Mouse (Mus musculus) thymus, postnatal 25 days (tissue): Measurements from ENCODE around the gene Tarm1.

ENCODE experiments used
- DNase-seq: peaks from one replicate; pipeline ENCODE4 v3.0.0; 2022

Tarm1 gene

DNA sequence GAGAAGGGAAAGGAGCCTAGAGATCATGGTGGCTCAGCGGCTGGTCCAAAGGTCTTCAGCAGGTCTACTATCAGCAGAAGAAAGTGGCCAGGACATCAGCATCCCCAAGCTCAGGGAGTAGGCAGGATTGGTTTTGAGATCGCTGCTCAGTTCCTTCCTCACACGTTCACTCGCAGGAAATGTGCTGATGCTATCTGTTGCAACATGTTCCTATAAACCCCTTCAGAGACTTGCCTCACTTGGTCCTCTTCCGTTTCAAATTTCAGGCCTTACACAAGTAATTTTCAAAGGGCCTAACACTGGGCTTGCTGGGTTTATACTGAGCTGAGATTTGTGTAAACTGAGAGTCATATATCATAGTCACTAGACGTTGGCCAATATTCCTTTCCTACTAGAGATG lies at the start of gene Tarm1:
Tarm1 (minus strand) TSS at position 186 of the 400 bp plus-strand sequence.
- no peak for DNase-seq

DNA sequence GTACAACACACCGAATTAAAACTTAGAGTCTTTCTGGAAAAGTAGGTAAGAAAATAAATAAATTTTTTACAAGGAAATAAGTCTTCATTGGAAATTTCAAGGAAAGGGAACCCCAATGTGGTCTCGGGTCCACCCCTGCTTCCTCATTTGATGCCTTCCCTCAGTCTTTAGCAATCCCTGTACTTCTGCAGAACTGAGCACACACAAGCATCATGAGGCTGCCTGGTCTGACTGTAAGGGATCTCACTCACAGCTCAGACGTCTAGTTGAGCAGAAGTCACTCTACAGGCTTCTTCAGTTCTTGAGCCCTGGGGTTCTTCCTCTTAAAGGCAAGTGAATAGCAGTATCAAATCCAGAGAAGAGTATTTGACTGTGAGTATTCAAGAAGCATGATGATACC lies 3.5 kb upstream of the Tarm1 start:
- no peak for DNase-seq

DNA sequence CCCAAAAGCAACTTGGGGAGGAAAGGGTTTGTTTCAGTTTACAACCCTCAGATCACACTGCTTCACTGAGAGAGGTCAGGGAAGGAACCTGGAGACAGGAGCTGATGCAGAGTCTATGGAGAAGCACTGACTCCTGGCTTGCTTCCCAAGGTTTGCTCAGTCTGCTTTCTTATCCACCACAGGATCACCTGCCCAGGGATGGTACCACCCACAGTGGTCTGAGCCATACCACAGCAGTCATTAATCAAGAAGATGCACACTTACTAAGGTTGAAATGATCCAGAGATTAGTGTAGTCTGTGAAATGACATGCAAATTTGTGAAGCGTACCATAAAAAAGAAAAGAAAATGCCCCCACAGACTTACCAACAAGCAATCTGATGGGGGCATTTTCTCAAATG lies 2.0 kb downstream of the Tarm1 start:
- no peak for DNase-seq

DNA sequence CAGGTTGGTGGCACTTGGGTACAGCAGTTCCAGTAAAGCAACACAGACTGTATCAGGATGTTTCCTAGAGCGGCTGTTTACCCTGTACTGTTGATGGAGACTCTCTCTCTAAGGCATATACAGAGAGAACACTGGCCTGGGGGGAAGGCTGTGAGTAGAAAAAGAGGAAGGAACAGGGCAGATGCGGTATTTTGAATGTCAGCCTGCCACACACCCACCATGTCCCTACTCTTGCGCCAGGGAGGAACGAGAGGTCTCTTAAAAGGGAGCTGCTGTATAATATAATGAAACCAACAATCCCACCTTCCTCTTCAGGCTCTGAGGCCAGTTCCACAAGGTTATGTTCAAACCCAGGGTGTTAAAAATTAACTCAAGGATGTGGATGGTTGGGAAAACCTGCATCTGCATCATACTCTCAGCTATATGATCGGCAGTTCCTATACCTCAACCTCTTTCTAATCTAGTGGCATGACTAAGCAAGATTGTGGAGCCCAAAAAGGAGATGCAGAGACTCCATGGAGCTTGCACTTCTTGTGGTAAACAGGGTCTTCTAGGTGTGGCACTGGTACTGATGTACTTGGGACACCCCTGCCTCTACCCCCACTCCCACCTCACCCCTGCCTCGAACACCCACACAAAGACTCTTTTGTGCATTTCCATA lies 20.3 kb downstream of the Tarm1 start:
- no peak for DNase-seq

DNA sequence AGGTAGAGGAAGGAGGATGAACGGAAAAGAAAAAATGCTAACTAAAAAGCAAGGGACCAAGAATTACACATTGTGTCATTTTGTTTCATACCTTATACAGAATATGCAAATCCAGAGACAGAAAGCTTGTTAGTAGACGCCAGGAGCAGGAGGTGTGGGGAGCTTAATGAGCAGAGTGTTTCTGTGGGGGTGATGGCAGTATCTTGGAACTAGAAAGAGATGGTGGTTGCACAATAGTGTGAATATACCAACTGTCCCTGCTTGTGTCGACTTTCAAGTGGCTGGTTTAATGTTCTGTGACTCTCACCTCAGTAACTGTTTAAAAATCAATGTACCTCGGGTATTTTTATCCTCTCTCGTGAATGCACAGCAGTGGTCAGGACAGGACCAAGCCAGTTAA lies 25.7 kb downstream of the Tarm1 start:
- DNase-seq: no peak

DNA sequence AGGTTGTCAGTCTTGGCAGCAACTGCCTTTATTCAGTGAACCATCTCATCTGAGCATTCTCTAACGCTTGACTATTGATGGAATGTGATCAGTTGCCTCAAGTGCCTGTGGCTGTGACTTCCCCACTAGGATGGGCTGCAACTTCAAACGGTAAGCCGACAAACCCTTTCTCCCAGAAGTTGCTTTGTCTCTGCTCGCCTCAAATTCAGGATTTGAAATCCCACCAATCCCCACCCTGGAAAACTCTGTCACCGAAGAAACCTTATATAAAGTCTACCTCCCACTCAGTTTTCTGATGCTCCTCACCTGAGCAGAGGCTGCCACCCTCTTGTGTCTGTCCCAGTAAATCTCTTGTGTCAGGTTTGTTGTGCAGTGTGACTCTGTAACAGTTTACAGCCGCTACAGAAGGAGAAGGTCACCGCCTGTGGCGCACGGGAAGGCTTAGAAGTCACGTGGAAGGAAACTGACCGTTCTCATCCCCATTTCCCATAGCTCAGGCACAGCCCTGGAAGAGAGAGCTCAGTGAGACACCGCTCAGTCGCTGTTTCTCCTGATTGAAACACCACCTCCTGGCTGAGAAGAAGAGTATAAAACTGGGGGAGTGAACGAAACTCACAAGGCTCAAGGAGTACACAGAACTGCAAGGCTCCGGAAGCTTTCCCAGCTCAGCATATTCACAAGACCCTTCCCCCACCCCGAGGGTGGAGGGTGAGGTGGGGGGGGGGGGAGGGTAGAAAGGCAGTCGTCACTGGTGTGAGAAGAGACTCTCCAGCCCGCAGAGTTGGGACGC lies 27.9 kb downstream of the Tarm1 start:
- no peak for DNase-seq

DNA sequence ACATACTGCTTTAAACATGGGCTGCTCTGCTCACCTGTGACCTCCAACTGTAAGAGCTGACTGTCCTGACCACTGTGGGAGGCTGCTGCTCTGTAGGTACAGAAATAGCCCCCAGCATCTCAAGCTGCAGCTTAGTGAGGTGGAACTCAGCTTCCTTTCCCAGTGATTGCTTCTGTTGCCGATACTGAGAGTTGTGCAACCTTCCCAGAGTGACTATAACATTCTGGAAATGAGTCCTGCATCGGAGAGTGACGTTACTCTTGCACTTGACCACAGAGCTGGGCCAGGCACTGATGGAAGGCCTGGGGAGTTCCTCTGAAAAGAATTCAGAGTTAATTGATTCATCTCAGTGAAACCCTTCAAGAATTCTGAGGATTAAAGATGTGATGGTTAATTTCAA lies 29.6 kb downstream of the Tarm1 start:
- no peak for DNase-seq

DNA sequence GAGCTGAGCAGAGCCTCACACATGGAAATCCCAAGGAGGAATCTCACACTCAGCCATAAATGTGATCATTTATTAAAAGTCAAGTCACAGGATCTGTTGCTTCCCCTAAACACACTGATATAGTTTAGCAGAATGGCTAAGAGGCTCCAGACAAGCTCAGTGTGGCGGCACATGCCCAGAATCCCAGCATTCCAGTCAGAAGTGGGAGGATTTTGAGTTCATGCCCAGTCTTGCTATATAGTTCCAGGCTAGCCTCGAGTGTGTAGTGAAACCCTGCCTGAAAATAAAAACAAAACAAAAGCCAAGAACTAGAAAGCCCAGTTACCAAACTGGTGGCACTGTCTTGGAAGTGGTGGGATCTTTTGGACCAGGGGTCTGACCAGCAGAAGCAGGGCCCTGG lies 33.8 kb downstream of the Tarm1 start:
- DNase-seq: no peak

DNA sequence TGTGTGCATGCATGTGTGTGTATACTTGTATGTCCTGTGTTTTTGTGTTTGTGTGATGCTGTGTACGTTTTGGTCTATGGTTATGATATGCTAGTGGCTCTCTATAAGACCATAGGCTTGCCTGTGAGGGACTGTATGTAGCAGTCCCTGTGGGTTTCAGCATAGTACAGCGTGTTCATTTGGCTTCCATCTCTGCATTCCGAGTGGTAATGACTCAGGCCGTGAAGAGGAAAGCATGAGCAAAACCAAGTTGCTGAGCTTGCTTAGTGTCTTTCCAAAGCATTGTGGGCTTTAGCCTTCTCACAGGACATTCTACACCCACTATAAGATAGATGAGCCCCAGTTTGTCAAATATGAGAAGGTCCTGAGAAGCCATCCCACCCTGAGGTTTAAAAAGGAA lies 39.1 kb downstream of the Tarm1 start:
- no peak for DNase-seq

DNA sequence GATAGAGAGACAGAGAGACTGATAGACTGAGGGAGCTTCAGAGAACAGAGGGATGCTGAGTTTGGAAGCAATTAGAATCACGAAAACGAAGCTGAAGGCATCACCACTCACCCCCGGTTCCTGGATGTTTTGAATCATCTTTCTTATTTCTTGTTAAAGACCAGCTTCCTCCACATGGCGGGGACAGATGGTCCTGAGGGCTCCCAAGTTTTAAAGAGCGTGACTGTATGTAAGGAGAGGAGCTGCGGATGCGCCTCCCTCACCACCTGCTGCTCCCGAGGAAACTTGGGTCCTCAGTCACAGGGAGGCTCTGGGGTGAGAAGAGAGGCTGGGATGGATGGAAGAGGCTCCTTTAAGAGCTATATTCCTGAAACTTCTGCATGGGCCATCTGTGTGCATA lies 42.2 kb downstream of the Tarm1 start:
- DNase-seq: no peak

DNA sequence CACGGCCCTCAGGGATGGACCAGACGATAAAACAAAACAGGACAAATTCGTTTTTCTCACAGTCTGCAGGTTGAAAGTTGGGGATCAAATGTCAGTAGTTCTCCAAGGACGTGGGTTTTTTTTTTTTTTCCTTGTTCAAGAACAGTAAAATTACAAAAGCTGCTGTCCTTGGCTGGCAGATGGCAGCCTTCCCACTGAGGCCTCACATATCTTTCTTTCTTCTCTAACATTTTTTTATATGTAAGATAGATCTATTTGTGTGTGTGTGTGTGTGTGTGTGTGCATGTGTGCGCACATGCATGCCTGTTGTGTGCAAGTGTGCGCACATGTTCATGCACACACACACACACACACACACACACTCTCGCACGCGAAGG lies 44.6 kb downstream of the Tarm1 start:
- no peak for DNase-seq

DNA sequence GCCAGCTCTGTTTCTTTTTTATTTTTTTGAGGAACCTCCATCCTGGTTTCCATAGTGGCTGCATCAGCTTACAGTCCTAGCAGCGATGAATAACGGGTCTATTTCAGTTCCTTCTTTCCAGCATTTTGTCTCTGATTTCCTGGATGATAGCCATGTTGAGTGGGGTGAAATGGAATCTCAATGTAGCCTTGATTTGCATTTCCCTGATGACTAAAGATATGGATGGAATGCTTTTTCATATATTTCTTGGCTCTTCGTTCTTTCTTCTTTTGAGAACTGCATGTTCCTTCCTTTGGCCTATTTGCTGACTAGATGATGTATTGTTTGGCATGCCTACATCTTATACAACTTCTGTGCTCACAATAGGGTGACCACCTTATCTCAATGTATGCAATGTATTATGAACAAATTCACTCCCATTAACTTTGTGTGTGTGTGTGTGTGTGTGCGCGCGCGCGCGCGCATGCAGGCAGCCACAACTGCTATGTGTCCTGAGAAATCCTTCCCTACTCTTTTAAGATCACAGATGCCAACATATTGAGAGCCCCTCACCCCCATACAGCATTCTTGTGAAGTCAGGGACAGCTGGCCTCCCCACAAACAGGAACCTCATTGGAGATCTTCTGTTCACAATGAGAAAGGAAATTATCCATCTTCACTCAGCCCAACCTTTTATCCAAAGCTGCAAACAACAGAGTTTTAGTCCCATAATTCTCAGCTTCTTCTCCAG lies 45.1 kb downstream of the Tarm1 start:
- DNase-seq: no peak

DNA sequence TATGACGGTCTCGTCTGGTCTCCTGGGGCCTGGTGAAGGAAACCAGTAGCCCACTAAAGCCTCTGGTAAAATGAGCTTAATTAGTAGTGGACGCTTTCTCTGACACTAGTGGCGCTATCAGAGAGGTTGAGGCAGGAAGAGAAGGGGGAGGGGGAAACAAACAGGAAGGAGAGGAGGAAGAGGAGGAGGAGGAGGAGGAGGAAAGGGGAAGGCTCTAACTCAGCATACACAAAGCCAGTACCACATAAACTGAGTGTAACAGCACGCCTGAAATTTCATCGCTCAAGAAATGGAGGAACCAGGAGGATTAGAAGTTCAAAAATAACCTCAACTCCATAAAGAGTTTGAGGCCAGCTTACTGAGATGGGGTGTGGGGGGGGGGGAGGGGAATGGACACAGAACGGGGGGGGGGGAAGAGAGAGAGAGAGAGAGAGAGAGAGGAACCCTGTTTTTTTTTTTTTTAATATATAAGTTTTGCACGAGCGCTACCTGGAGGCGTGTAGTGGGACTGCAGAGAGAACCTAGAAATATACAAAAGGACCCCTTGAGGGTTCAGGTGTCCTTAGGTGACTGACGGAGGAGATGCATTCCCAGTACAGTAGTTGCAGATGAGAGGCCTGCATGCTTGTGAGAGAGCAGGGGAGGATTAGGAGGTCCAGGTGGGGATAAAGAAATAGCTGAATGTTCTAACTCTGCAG lies 48.8 kb downstream of the Tarm1 start:
- no peak for DNase-seq

DNA sequence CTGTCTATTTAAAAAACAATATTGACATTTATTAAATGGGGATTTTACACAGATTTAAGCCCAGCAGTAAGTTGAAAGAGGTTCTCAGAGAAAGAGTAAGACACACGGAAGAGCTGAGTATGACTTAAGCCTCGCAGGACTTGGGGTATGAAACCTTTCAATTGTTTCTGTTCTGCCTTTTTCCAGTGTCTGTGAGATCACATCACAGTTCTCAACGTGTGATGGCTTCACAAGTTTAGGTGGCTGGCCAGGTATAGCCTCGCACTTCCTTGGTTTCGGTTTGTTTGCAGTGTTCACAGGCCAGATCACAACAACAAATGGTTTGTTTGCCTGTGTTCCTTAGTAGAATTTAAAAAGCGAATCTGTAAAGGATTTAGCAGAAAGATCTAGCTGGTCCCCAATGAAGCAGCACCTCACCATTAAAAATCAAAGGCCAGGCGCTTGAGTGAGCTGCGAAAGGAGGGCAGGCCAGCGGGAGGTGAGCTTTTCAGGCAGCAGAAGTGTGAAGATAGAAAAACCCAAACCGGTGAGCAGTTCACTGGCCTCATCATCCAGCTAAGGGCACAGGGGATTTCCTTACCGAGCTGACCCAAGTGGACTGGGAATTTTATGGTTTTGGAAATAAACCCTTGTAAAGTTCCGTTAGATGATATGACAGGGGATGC lies 49.5 kb downstream of the Tarm1 start:
- no peak for DNase-seq

DNA sequence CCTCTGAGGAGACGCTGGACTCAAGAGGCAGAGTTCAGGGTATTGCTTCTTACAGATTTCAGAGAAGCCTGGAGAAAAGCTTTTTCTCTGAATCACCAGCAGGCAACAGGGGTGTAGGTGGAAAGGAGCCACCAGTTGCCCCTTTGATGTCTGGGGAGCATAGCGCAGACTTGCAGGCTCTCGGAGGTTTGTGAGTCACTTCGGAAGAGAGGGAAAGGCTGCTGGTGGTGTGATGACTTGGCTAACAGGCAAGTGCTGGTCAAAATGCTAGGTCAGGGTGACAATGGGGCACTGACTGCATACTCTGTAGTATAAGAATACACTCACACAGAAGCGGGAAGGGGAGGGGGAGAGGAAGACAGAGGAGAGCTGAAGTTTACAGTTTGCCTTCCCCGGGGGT lies 51.3 kb downstream of the Tarm1 start:
- no peak for DNase-seq

DNA sequence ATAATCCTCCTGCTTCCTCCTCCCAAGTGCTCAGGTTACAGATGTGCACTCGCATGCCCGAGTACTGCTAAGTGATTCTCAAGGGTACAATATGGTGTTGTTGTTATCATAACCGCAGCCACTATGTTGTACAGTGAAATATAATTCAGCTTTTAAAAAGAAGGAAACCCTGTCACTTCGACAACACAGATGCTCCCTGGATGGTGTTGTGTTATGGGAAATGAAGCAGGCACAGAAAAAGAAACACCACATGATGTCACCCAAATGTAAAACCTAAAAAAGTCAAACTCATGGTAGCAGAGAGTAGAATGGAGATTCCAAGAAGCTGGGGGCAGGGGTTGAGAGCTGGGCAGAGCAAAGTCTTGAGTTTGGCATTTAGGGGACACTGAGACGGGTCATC lies 51.8 kb downstream of the Tarm1 start:
- DNase-seq: no peak

DNA sequence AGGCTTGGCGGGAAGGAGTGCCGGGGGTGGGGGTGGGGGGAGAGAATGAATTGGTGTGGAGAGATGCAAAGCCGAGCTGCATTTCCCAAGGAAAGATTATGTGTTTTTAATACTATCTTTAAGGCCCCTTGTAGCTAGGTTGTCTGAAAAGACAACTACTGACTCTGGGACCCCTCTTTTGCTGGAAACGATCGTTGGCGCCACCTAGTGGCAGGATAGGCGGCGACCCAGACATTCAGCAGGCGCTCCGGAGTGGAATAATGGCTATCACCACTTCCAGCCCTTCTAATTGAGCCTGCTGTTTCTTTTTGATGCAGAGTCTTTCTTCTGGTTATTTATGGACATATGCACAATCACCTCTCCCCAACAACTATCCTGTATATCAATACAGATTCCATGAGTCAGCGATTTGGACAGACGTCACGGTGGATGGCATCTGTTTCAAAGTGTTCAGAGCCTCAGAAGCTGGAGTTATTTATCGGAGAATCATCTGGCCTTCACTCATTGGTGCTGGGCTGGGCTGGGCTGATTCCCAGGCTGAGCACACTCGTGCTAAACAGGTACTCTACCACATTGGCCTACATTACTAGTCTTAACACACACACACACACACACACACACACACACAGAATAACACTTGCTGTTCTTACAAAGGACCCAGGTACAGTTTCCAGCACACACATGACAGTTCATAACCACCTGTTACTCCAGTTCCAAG lies 53.5 kb downstream of the Tarm1 start:
- DNase-seq: peak; percentile 73

DNA sequence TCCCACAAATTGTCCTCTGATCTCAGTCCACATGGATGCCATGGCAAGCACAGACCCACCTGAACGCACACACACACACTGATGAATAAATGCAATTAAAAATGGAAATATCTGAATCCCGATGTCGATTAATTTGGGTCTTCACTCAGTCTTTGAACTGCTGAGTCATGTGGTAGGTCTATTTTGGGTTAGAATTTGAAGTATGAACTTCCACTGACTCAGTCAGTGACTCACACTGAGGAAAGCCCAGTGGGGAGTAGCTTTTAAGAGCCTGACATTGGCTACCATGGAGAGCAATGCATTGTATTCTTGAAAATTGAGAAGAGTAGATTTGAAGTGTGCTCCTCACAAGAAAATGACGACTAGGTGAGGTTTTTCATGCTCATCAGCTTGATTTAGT lies 55.4 kb downstream of the Tarm1 start:
- DNase-seq: no peak

DNA sequence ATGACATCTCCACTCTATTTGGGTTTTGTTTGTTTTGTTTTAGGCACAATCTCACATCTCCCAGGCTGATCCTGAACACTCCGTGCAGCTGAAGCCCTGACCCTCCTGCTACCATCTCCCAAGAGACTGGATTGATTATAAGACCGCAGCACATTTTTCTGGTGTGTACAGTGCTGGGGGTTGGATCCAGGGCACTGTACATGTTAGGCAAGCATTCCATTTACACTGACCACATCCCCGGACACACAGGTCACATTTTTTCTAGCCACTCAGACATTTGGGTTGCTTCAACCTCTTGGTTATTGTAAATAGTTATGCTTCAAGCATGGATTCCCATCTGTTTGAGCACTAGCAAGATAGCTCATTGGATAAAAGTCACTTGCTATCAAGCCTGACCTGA lies 55.8 kb downstream of the Tarm1 start:
- DNase-seq: no peak

DNA sequence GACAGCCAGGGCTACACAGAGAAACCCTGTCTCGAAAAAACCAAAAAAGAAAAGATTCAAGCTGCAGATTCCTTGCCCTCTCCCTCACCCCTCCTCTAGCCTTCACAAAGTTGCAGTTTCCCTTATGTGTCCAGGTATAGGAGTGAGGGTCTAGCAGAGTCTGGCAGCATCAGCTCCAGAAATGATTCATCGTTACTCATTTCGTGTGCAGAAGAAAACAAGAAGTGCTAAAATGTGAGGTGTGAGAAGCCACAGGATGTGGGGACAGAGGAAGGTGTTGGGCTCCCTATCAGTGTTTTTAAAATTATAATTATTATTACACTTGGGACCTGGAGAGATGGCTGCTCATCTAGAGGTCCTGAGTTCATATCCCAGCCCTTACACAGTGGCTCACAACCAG lies 57.7 kb downstream of the Tarm1 start:
- no peak for DNase-seq

DNA sequence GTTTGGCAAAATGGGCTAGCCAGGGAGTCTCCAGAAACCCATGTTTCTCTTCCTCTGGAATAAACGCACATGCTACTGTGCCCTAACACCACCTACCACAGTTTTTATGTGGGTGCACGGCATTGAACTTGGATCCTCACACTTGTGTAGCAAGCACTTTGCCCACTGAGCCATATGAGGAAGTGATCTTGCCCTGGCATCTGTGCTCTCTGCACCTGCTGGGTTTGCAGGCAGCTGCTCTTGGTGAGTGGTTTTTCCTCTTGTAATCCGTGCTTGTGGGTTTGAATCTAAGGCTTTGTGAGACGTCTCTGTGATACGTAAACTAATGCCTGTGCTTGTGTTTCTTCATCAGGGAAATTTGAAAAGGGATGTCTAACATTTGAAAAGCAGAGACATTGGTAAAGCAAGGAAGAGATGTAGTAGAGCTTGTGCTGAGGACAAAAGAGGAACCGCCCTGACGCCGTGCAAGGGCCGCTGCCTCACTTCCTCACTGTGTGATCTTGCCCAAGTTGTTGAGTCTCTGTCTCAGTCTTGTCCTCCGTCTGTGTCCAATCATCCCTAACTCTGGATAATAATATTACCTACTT lies 59.9 kb downstream of the Tarm1 start:
- DNase-seq: peak; percentile 39

DNA sequence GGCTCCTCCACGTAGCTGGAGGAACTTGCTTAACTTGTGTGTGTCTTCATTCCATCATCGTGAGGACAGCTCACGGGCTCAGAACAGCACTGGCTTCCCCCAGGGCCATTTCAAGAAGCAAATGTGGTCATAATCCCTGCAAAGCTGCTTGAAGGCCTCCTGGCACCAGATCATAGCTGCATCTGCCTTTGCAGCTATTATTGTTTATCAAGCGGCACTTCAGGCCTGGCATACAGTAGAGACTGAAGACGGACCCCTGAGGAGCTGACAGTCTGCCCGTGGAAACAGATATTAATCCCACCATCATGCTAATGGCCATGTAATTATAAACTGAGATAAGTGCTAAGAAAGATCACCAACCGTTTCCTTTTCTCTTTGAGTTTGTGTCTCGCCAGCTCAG lies 61.9 kb downstream of the Tarm1 start:
- DNase-seq: no peak
